Mouse (Mus musculus) small intestine, adult 2 months (tissue): ENCODE results near the gene Batf.

Experiments
- CTCF ChIP-seq: fragments of 200-500 bp; IDR thresholded peaks from 2 replicates; pipeline ENCODE4 v1.5.1; 2012; ENCODE audit warnings: low read depth, mild to moderate bottlenecking, control low read depth, inconsistent platforms, low read length, moderate library complexity, mixed read lengths; ENCODE audit not compliant: insufficient replicate concordance, insufficient read length; ENCODE audit errors: extremely low read depth
- POLR2A ChIP-seq: fragments of 200-500 bp; IDR thresholded peaks from 2 replicates; pipeline ENCODE4 v1.6.1; 2012; ENCODE audit warnings: low read depth, mild to moderate bottlenecking, control low read depth, inconsistent platforms, low read length, moderate library complexity

- TF ChIP-seq CTCF (no peak), POLR2A (no peak)
These were observed 43.4 kb downstream of the Batf start for GRCm38 (mm10) chr12:85729945-85730290.
